ENCODE assay signal across 24 mouse cellular contexts in the genomic region with DNA sequence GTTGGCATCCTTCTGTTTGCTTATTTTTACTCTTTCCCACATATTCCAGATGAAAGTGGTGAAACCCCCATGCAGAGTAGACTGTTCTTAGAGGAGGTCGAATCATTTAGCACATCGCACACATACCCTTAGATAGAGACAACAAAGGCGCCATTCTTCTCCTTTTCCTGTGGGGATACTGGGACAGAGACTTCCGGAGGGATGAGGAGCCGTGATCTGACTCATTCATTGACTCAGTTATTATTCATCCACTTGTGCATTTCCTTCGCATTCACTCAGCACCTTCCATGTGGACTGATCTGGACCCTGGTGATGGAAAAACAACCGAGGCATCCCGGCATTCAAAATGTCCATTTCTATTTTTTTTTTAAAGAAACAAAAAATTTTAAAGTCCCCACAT.
DNase-seq lines count a peak whose midpoint lies in the region; ATAC-seq and TF ChIP-seq lines count a peak whose summit lies in the region.
"Had no signal": no experiment of that assay in that cellular context is flagged by ENCODE, and none has a peak within 500 bp of the region (broad histone marks: within the 10 kb centered on the region; RNA-seq: fewer than 3 reads in every experiment).

No protein-coding gene starts in this region.

- H3ac ChIP-seq in C2C12 (ENCODE audit: control insufficient read depth, insufficient read length, low read depth) (no peak overlapping the region), myocyte (ENCODE audit: control insufficient read depth, insufficient read length) (no peak overlapping the region)

- H3K79me3 ChIP-seq in C2C12 (ENCODE audit: low read depth), result no peaks in the 10 kb centered on the region

- no peaks in the 10 kb centered on the region for H3K79me2 ChIP-seq in C2C12 (ENCODE audit: control insufficient read depth, insufficient read depth)
- H3K79me2 ChIP-seq in myocyte (ENCODE audit: control insufficient read depth, insufficient read depth), result no peaks in the 10 kb centered on the region

- no peak for TF ChIP-seq CTCF in C2C12 (IDR thresholded peaks at IDR 0.05; ENCODE audit: control insufficient read depth, insufficient read depth, insufficient read length)

- peak overlapping the region; percentile 42 for H3K4me2 ChIP-seq in myocyte (ENCODE audit: low read depth)
- H3K4me2 ChIP-seq: embryonic facial prominence, embryonic 12.5 days; forebrain, embryonic 12.5 days had no signal

- H3K4me3 ChIP-seq in C2C12 (ENCODE audit: insufficient read depth, poor library complexity, severe bottlenecking) (no peak overlapping the region), myocyte (no peak overlapping the region)
- H3K4me3 ChIP-seq: embryonic facial prominence, embryonic 10.5 days; embryonic facial prominence, embryonic 12.5 days; forebrain, embryonic 10.5 days; forebrain, embryonic 12.5 days had no signal

- no peaks in the 10 kb centered on the region for H3K36me3 ChIP-seq in C2C12 (ENCODE audit: control insufficient read depth, insufficient read depth)
- no peaks in the 10 kb centered on the region for H3K36me3 ChIP-seq in myocyte (ENCODE audit: control insufficient read depth, insufficient read depth)
- H3K36me3 ChIP-seq: embryonic facial prominence, embryonic 10.5 days; embryonic facial prominence, embryonic 12.5 days; forebrain, embryonic 10.5 days had no signal

- TF ChIP-seq POLR2A in myocyte (IDR thresholded peaks at IDR 0.05; ENCODE audit: insufficient read length, low read depth), result no peak

- DNase-seq in 3134 (ENCODE audit: extremely low read depth, insufficient read length, low spot score) (peak; percentile 42), NIH3T3 (ENCODE audit: low read depth) (peak; percentile 32)
- DNase-seq in lung, postnatal 25 days (ENCODE audit: low spot score), result no peak
- DNase-seq: adrenal gland, adult 2 months; adrenal gland, postnatal 10 days; adrenal gland, postnatal 25 days; cerebellum, adult 11 months; cerebellum, adult 2 months; cerebellum, adult 9-10 months; cerebellum, postnatal 10 days; cerebellum, postnatal 25 days had no signal

- ATAC-seq in erythroid progenitor cell, adult 5-6 weeks (replicated peaks; ENCODE audit: low FRiP score, poor library complexity, severe bottlenecking), result no peak
- ATAC-seq in megakaryocyte progenitor cell, adult 5-6 weeks (replicated peaks; ENCODE audit: poor library complexity), result no peak
- ATAC-seq: CD4-positive, CD25-positive, alpha-beta regulatory T cell, adult 4 months; forebrain, embryonic 14.5 days; forebrain, embryonic 16.5 days; Patski had no signal

- H3K27me3 ChIP-seq in C2C12 (ENCODE audit: control insufficient read depth, insufficient read depth, insufficient read length) (no peaks in the 10 kb centered on the region), myocyte (ENCODE audit: control insufficient read depth, insufficient read depth, insufficient read length) (no peaks in the 10 kb centered on the region)
- H3K27me3 ChIP-seq: CH12.LX; embryonic facial prominence, embryonic 12.5 days; forebrain, embryonic 12.5 days had no signal

TF ChIP-seq in C2C12, 6 proteins besides CTCF, POLR2A, EP300 and RAD21:
- TF ChIP-seq USF1 (IDR thresholded peaks at IDR 0.05; ENCODE audit: low read depth) (no peak), FOSL1 (IDR thresholded peaks at IDR 0.05; ENCODE audit: insufficient read depth, low read length, poor library complexity, severe bottlenecking) (peak; percentile 66)

TF ChIP-seq in myocyte, 11 proteins besides CTCF, POLR2A, EP300 and RAD21:
- TF ChIP-seq TCF3 (IDR thresholded peaks at IDR 0.05; ENCODE audit: insufficient read length, low read depth) (no peak), POLR2AphosphoS2 (IDR thresholded peaks at IDR 0.05; ENCODE audit: insufficient read length, low read depth) (no peak), TCF12 (IDR thresholded peaks at IDR 0.05; ENCODE audit: insufficient read depth, poor library complexity, severe bottlenecking) (no peak), MYOD1 (IDR thresholded peaks at IDR 0.05; ENCODE audit: control insufficient read depth in 1 of 3, insufficient read length in 2 of 3, low read depth in 2 of 3) (no peak), USF1 (IDR thresholded peaks at IDR 0.05; ENCODE audit: low read depth) (no peak), E2F4 (IDR thresholded peaks at IDR 0.05; ENCODE audit: insufficient read depth) (no peak), REST (IDR thresholded peaks at IDR 0.05; ENCODE audit: insufficient read depth, insufficient read length) (no peak), MAX (IDR thresholded peaks at IDR 0.05; ENCODE audit: low read depth) (no peak), SRF (IDR thresholded peaks at IDR 0.05; ENCODE audit: control insufficient read depth, insufficient read length, low read depth) (no peak), MYOG (IDR thresholded peaks at IDR 0.05; ENCODE audit: control insufficient read depth in 1 of 3, insufficient read depth in 1 of 3, insufficient read length in 2 of 3, low read depth in 2 of 3) (no peak), CEBPB (IDR thresholded peaks at IDR 0.05; ENCODE audit: insufficient read depth, poor library complexity, severe bottlenecking) (no peak)
